Mouse (Mus musculus) thymus, postnatal 25 days (tissue): ENCODE measurements around the gene Slc8a1.
A peak's percentile ranks its signal among the peaks of the same experiment; 100 is the strongest.

Experiments
- DNase-seq: peaks from one replicate; pipeline ENCODE4 v3.0.0; 2022

The Slc8a1 gene

DNA sequence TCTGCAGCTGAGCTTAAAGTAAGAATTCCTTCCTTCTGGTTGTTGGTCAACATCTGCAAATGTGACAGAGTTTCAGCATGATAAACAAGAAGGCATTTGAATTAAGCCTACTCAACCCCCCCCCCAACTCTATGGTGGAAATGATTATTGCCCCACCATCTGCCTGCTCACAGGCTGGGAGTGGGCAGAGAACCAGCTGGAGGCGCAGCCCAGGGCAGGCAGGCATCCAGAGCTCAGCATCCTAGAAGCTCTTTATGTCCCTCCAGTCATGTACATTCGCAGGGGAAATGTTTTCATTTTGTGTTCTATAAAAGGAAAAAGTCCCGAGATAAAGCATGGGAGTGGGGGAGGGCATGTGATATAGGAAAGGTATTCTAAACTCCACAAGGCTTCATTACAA, 235.4 kb downstream of the Slc8a1 start:
- no peak for DNase-seq

DNA sequence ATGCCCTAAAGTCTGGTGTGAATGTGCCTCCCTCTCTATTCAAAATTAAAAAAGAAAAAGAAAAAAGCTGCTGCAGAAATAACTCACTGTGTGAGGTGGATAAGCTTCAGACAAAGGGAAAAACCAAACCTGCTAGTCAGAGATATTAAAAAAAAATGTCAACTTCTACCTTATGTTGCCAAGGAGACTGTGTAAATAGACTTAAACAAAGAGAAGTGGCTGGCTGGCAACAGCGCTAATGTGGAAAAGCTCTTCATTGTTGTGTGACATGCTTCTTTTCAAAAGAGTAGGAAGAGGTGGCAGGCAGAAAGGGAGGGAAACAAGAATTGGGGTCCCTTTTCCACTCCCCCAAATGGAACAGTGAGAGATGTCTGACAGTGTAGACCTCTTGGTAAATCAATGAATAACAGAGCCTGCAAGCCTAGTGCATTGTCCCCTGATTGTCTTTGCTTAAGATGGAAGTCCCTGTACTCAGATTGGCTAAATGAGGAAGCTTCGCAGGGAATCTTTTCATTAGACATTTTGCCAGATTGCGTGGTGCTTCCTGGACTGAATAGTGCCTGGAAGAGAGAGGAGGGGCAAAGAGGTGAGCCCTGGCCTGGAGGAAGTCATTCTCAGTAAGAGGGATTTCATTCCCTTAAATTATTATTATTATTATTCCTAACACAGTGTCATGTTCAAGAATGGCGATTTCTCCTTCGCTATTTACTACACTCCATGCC, 237.3 kb downstream of the Slc8a1 start:
- DNase-seq: no peak

DNA sequence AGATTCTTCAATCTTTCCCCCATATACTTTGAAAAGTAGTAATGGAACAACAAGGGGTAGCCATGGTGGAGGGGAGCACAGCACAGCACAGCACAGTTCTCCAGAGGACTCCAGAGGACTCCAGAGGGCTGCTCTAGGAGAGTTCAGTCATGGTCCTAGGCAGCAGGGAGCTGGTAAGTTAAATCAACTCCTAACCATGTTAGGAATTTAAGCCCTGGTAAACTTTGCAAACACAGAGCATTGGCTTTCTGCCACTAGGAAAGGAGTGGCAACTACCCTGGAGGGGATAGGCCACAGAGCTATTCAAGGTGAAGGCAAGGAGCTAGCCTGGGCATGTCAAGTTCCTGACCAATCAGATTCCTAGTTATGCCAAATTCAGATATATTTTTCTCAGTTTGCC, 240.3 kb downstream of the Slc8a1 start:
- DNase-seq: no peak

DNA sequence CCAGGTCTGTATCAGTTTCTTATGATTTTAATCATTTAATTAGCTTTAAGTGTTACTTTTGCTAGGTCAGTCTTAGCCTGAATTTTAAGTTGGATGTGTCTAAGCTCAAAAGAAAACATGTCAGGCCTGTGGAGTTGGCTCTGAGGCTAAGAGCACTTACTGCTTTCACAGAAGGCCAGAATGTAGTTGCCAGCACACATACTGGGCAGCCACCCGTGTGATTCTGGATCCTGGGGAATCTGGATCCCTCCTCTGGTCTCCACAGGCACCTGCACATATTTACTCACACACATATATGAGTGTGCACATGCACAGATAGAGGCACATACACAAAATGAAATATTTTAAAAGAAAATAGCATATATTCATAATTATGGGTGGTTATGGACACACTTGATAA, 241.6 kb downstream of the Slc8a1 start:
- DNase-seq: no peak

DNA sequence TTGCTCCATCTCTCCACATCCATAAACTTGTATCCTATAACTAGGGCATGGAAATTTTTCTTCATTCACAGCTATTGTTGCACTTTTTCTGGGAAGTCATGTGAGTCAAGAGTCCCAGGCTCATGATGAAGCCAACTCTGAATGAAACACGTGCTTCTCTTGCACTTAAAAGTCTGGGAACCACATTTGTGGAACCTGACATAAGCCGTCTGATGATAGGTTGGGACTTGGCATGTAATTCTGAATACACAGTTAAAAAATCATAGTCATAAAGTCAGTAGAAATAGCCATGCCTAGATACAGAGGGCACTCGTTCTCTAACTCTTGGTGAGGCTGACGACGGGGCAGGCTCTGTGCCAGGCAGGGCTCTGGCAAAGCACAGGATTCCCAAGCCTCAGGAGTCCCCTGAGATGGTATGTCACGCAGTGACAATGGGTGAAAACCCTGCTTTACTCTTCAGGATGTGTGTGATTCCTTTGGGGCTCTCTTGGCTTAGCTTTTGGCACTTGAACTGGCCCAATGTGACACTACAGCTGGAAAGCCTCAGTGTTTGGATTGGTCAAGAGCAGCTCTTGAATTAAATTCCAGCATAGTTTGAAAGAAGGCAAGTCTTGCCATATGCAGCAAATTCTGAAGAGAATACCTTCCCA, 245.8 kb downstream of the Slc8a1 start:
- no peak for DNase-seq

DNA sequence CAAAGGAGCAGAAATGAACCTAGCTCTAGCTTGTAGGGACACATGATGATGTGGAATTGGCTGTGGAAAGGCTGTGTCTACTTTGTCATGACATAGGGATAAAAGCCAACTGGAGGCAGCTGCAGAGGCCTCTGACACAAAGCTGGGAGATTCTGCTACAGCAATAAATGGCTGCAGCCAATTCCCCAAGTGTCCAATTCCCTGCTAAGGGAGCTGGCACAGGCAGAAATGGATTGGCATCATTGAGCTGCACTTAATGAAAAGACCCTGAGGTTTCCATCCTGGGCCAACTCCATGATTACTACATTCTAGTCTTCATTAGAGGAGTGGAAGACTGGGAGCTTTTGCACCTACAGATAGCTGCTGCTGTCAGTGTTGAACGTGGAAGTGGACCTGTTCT, 251.8 kb downstream of the Slc8a1 start:
- no peak for DNase-seq

DNA sequence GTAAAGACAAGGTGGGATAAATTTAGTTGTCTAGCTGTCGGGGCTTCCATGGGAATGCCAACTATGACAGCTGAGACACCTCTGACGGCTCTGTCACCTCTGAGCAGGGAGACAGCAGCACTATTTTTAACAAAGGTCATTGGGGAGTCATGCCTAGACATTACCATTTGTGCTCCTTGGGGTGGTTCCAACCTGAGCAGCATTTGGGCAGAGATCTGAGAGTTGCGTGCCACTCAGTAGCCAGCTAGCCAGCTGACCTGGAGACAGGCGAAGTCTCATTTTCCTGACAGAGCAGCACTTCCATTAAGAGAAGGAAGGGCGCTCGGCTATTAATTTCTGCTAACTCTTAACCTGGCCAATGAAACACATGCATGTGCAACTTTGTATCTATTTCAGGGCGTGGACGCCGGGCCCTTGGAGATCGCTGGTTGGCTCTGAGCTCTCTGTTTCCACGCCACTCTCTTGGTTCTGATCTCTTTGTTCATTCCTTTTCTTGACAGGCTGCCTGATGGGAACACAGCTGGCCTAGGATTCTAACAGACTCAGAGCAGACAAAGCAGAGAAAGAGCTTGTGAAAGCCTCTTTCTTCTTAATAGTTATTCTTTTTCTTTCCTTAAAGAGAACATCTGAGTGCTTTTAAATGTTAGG, 256.2 kb downstream of the Slc8a1 start:
- no peak for DNase-seq

DNA sequence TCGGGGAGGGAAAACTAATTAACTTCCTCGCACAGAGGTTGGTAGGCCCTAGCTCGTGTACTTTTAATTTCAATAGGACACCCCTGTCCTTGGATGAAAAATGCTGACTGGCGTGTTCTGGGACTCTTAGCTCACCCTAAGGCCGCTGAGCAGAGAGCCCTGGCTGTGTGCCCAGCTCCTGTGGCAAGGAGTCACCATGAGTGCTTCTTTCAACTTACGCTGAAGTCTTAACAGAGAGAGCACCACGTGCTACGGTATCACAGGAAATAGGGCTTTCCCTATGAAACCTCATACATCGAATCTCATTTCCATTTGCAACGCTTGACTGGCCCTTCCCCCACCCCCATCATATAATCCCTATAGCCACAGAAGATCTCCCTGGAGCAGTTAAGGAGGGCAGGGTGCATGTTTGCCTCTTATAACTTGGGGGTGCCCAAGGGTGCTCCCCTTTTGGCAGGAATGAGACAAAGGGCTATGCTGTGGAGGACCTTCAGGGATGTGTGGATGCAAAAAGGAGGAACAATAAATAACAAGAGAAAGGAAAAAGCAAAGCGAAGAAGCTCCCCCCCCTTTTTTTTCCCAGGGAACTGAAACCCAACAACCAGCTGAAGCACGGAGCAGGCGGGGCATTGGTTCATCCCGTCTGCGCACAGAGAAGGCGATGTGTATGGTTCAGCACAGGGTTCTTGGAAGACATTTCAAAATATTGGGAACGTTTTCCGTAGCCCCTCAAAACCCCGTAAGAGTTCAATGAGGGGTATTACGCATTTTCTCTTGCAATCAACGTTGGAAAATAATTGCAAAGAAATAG, 257.6 kb downstream of the Slc8a1 start:
- peak; percentile 3 for DNase-seq

DNA sequence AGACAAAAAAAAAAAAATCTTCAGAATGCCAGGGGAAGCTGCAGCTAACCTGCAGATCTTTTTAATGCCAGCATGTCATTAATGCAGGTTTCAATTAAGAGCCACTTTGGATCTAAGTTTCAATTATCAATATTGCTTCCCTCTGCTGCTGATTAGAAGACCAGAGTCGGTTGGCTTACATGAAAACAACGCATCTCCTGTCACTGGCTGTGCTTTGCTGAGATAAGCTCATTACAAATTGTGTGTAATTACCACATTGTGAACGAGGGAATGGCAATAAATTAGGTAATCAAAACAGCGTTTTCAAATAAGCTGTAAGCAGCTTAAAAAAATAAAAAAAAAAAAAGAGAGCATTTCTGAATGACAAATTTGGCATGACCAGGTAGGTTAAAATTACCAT, 258.4 kb downstream of the Slc8a1 start:
- DNase-seq: no peak

DNA sequence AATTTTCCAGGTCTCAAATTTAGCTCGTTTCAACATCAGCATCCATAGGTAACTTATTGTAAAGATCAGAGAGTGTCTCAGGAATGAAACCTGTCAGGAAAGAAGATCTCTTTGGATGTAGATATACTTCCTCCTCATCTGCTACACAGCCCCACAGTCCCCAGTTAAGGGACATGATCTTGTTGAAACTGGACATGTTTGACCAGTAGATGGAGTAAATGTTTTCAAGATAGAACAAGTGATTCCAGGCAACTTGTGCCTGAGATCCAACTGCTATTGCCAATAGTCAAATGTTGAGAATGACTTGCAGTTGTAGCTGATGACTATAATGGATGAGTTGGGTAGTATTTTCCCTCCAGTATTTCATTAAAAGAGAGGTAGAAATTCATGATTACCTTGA, 260.8 kb downstream of the Slc8a1 start:
- DNase-seq: no peak

DNA sequence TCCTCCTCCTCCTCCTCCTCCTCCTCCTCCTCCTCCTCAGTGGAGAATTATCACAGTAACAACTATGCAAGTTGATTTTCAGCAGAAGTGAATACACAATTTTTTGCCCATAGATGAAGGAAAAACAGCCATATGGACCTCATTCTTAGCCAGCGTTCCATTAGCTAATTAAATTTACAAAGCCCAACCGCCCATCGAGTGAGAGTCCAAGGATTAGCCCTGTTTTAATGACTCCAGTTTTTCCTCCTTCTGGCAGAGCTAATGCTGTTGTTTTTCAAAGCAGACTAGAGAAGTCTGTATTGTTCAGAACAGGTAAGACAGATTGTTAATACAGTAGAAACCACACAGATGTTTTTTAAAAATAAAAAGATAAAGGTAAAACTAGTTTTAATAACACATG, 264.8 kb downstream of the Slc8a1 start:
- no peak for DNase-seq

DNA sequence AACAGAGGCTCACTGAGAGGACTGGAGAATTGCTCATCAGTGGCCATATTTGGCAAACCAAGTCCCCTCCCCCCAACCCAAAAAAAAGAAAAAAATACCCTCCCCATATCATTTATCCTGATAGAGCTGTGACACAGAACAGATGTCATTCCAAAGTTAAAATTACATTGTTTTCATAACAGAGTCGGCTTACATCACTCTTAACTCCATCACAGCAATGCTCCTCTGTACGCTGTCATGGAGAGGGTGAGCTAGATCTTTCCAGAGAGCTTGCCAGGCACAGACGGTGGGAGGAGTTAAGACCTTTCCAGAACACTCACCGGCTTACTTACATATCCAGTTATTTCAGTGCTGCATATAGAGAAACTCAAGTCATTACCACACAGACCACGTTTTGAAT, 269.2 kb downstream of the Slc8a1 start:
- DNase-seq: no peak

DNA sequence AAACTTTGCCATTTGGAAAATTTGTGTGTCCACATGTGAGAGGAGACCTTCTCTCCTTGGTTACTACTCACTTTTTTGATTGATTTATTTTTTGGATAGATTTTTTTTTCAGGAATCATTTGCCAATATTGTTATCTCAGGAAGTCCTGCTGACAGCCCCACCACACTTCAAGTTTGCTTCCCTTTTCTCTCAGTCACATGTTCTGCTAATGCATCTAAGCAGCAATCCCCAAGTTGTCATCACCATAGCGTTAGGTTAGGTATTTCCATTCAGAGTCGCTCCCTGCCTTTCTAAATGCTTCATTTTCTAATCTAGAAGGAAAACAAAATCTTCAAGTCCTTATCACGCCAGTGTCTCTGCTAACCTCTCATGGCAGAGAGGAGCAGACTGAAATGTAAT, 278.8 kb downstream of the Slc8a1 start:
- no peak for DNase-seq

DNA sequence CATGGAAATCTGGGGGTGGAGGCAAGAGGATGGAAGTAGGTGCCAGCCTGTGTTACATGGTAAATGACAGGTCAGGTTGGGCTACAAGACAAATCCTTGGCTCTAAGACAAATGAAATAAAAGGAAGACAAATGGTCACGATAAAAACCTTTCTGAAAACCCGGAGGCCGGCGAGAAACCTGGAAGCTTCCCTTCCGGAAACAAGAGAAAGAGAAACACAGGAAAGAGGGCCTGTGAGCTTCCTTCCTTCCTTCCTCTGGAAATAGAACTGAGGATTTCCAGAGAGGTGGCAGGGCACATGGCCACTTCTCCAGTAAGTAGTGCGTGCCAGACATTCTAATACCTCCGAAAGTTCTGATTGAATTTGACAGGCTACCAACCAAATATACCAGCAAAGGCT, 282.2 kb downstream of the Slc8a1 start:
- no peak for DNase-seq

DNA sequence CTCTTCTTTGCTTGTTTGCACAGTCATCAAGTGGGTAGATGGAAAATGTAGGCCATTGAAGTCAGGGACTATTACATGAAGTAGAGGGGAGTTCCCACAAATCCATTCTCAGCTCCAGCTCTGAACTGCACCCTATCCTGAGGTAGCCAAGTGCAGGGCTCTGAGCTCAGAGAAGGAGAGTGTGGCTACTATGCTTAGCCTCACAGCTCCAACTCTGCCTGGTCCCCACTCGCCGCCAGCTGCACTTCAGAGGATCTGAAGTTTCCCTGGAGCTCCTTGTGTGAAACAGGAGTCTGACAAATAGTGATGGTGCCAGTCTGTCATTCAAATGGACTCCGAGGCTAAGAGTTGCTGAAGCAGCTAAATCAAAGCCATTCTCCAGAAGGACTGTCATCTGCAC, 282.9 kb downstream of the Slc8a1 start:
- DNase-seq: no peak

DNA sequence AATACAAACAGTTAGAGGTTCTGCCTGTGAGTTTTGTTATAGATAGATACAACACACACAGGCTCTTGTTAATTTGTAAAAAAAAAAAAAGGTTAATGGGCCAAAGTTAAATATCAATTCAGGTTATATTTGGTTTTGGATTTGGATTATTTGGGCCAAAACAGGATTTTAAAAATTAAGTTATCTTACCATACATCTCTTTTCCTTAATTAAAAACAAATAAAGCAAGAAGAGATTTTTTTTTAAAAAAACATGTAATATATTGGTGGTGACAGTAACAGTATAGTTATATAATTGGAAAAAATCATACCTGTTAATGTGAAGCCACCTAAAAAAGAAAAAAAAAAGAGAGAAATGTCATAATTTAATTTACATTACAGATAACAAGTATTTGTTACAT, 296.7 kb downstream of the Slc8a1 start, which contains the start of gene Gm11096:
TSS of gene Gm11096 (plus strand) at position 301 of the 400 bp plus-strand sequence.
- DNase-seq: no peak

DNA sequence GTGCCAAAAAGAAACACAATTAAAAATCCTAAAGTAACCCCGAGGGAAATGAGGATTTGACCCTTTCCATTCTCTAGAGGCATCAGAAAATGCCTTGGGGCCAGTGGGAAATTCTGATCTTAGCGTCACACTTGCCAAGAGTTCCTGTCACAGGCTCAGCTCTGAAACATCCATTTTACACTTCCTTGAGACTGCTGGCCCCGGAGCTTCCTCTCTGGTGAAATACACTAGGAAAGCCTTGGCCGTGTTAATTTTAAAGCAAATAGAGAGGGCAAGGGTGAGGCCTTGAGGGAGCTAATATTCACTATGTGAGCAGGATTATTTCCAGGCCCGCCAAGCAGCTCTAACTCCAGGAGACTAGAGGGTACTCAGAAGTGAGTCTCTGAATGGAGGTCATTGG, 305.0 kb downstream of the Slc8a1 start:
- DNase-seq: no peak

DNA sequence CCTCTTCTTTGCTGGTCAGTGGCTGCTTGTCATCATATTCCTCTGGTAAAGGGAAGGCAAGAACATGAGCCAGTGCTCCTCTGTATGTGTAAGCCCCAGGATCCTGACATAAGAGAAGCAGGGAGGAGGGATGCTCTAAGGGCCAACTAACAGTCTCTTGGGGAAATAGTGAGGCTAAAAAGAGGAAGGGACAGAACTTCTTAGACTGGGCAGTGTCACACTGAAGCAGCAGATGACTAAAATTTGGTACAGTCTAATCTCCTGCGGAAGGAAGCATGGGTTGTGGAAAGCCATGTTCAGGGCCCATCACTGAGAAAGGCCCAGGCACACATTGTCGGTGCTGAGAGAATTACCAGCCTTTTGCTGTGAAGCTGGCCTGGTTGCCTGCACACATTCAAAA, 305.4 kb downstream of the Slc8a1 start:
- DNase-seq: no peak

DNA sequence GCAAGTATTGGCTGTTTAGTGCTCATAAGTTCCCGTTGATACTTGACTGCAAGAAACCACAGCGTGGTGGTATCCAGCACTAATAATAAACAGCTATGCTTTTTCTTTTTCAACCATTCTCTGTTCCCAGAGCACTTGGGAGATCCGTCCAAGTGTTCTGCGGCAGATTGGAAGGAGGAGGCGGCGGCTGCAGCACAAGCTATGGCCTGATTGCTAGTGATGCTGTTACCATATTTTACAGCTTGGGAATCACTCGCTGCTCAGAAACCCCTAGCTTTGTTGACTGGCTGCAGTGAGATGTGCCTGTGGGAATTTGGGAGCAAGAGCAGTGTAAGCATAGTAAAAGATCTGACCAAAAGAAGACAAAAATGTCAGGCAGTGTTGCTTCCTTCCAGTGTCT, 310.9 kb downstream of the Slc8a1 start:
- DNase-seq: no peak

DNA sequence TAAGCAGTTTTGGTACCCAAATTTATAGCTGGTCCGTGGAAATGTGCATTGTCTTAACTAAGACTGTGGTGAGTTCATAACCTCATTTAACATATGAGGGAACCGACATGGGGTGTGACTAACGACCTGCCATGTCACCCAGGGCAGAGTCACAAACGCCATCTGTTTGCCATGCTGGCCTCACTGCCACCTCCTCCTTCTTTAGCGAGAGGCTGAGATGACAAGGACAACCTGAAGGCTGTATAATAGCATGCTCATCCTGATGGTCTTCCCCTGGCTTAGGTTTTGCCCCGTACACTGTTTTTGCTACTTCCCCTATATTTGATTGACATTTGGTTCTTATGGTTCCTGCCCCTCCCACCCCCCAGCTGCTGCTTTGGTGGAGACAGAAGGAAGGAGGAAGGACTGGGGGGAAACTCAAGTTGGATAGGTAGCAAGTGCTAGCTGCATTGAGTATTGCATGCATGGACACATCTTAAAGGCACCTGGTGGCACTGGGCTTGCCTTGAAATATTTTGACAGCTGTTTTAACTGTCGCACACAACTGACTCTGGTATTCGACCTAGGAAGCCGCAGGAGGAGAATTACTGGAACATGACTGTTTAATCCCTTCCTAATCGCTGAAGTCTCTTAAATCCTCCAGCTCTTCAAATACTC, 313.8 kb downstream of the Slc8a1 start:
- no peak for DNase-seq

DNA sequence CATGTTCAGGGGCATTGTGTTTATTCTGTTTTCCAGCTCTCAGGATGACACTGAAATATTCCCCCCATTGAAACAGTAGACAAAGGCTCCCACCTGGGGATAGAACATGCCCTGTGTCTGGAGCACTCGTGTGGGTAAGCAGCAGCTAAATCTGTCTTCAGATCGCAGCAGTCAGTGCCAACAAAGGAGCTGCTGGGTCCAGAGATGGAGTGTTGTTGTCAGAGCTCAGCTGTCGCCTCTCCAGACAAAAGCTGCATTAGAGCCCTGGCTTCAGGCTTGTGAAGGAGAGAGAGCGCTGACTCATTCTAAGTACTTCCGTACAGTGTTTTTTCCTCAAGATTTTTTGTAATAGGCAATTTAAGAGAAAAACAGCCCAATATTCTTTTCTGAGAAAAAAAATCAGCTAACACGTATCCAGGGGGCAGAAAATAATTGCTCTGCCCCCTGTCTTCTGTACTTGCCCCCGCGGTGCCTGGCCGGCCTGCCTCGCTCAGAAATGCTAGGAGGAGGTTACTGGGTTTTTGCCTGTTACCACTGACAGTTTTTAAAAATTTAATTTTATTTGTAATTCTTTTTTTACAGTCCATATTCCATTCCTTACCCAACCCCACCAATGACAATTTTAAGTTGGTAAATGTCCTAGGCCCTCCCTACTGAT, 318.2 kb downstream of the Slc8a1 start:
- DNase-seq: no peak

DNA sequence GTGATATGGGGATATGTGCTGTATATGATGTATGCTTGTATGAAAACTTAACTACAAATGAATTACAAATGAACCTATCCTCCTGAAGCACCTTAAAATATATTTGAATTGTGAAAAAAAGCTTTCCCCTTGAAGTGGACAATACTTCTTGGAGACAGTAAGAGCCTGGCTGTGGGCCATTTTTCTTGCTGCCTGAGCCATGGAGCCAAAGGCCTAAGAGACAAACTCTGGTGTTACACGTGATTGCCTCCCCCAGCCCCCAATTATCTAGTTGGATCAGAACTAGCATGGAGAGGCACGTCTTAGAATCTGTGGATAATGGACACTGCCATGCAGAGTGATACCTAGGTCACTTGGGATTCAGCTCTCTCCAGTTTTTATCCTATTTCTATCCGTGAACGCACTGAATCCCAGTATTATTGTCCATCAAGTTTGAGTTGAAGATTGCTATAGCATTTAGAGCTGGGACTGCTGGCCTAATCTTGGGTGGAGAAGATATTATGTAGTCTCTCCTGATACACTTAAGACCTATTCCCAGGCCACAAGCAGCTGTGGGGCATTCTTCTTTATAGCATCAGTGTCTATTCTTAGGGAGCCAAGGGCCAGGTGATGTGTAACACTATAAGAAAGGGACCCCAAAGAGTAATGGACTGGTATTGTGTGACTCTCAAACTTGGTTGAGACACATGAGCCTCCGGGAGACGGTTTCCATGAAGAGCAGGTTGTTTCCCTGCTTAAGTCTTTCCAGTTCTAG, 321.6 kb downstream of the Slc8a1 start:
- DNase-seq: no peak
